Mouse (Mus musculus): ENCODE measurements at regions not wholly inside any gene's neighbourhood (a gene's known extent, or its start where the extent isn't known, plus 50 kb on each side); places are given as distances from the start of the nearest gene placed in this dataset.

- TF ChIP-seq CTCF (IDR thresholded peaks at IDR 0.05 in 2 of 3, conservative IDR thresholded peaks at IDR 0.05 in 1 of 3; ENCODE audit: control insufficient read depth in 1 of 3, insufficient read depth in 1 of 3, low read depth in 2 of 3, low read length in 3 of 3, poor library complexity in 1 of 3, severe bottlenecking in 1 of 3) (no peak), TAL1 (IDR thresholded peaks at IDR 0.05; ENCODE audit: low read length) (no peak), HCFC1 (IDR thresholded peaks at IDR 0.05; ENCODE audit: low read depth, low read length) (no peak), POLR2A (IDR thresholded peaks at IDR 0.05; ENCODE audit: control insufficient read depth in 1 of 2, insufficient read depth in 1 of 2, low read depth in 1 of 2, low read length in 2 of 2, poor library complexity in 1 of 2) (no peak), SIN3A (IDR thresholded peaks at IDR 0.05; ENCODE audit: low read length) (no peak), GATA1 (IDR thresholded peaks at IDR 0.05; ENCODE audit: low read depth, low read length) (no peak), ZC3H11A (IDR thresholded peaks at IDR 0.05; ENCODE audit: low read depth, low read length) (no peak), POLR2AphosphoS2 (IDR thresholded peaks at IDR 0.05; ENCODE audit: low read length) (no peak), CHD1 (IDR thresholded peaks at IDR 0.05; ENCODE audit: low read depth, low read length) (no peak)
Observed at GRCm38 (mm10) chr6:135642711-135643110, 280.4 kb downstream of the Emp1 start.

Measured in MEL (cell line).